Mouse (Mus musculus): ENCODE measurements around the gene Tas2r138.

DNA sequence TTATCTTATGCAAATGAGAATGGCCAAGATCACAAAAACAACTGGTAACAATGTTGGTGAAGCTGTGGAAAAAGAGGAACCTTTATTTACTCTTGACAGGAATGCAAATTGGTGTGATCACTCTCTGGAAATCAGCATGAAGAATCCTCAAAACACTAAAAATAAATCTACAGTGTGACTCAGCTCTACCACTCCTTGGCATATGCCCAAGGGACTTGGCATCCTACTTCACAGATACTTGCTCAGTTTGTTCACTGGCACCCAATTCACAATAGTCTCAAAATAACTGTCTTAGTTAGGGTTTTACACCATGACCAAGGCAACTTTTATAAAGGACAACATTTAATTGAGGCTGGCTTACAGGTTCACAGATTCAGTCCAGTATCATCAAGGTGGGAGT, 5.7 kb downstream of the Tas2r138 start:
- TF ChIP-seq CTCF (IDR thresholded peaks at IDR 0.05; ENCODE audit: borderline replicate concordance, extremely low read depth, insufficient read depth, insufficient read length) (no peak), POLR2A (IDR thresholded peaks at IDR 0.05; ENCODE audit: borderline replicate concordance, extremely low read depth, insufficient read depth, insufficient read length, poor library complexity, severe bottlenecking) (no peak)

Data from brain, embryonic 14.5 days (tissue).